Mouse (Mus musculus) ES-CJ7 (cell line): ENCODE measurements around the gene Gpatch11.
A peak's percentile ranks its signal among the peaks of the same experiment; 100 is the strongest.
"Not testable (repeated sequence)": the region's sequence is repeated elsewhere in the genome, so short reads cannot be mapped to it uniquely, and the experiment has no call there.

Source experiments
- DNase-seq: peaks from one replicate; pipeline ENCODE4 v3.0.0; 2011; ENCODE audit warnings: low read depth, low spot score

Gene Gpatch11

GRCm38 (mm10) chr17:78834856-78835835 lies at the start of gene Gpatch11, which contains the start of gene Heatr5b:
Gpatch11 (plus strand) TSS chr17:78835567.
Heatr5b (minus strand) TSS chr17:78835364.
- DNase-seq, result peak; percentile 98

- not testable (repeated sequence) for DNase-seq
These were observed 47.1 kb upstream of the Gpatch11 start for GRCm38 (mm10) chr17:78788273-78788672.

- no peak for DNase-seq
These were observed 44.2 kb upstream of the Gpatch11 start for GRCm38 (mm10) chr17:78791068-78791689.

GRCm38 (mm10) chr17:78791690-78792070 lies 43.7 kb upstream of the Gpatch11 start:
- no peak for DNase-seq

- no peak for DNase-seq
These were observed 43.2 kb upstream of the Gpatch11 start for GRCm38 (mm10) chr17:78792122-78792521.

- DNase-seq, result no peak
These were observed 41.0 kb upstream of the Gpatch11 start for GRCm38 (mm10) chr17:78794390-78794789.

- peak; percentile 12 for DNase-seq
These were observed 38.1 kb upstream of the Gpatch11 start for GRCm38 (mm10) chr17:78797222-78797621.

- DNase-seq, result peak; percentile 37
These were observed 26.3 kb upstream of the Gpatch11 start for GRCm38 (mm10) chr17:78809019-78809418.

- DNase-seq, result no peak
These were observed 25.8 kb upstream of the Gpatch11 start for GRCm38 (mm10) chr17:78809582-78809981.

GRCm38 (mm10) chr17:78824346-78824745 lies 11.0 kb upstream of the Gpatch11 start:
- no peak for DNase-seq

GRCm38 (mm10) chr17:78836056-78836455 lies 689 bp downstream of the Gpatch11 start:
- no peak for DNase-seq

- no peak for DNase-seq
These were observed 7.0 kb downstream of the Gpatch11 start for GRCm38 (mm10) chr17:78842271-78842928.

- no peak for DNase-seq
These were observed 20.9 kb downstream of the Gpatch11 start for GRCm38 (mm10) chr17:78856243-78856642.

- DNase-seq, result no peak
These were observed 38.5 kb downstream of the Gpatch11 start for GRCm38 (mm10) chr17:78873886-78874285.

- no peak for DNase-seq
These were observed 46.5 kb downstream of the Gpatch11 start for GRCm38 (mm10) chr17:78881878-78882304.

- DNase-seq, result peak; percentile 81
These were observed 47.2 kb downstream of the Gpatch11 start, which contains the start of gene Eif2ak2 for GRCm38 (mm10) chr17:78882401-78883112. Eif2ak2 (minus strand) TSS chr17:78882573.

GRCm38 (mm10) chr17:78883291-78883690 lies 47.9 kb downstream of the Gpatch11 start:
- DNase-seq, result no peak

GRCm38 (mm10) chr17:78885286-78886065 lies 50.1 kb downstream of the Gpatch11 start:
- DNase-seq, result peak; percentile 79

GRCm38 (mm10) chr17:78888554-78888953 lies 53.2 kb downstream of the Gpatch11 start:
- DNase-seq, result no peak

- no peak for DNase-seq
These were observed 53.8 kb downstream of the Gpatch11 start for GRCm38 (mm10) chr17:78889184-78889583.
